In the genomic region with DNA sequence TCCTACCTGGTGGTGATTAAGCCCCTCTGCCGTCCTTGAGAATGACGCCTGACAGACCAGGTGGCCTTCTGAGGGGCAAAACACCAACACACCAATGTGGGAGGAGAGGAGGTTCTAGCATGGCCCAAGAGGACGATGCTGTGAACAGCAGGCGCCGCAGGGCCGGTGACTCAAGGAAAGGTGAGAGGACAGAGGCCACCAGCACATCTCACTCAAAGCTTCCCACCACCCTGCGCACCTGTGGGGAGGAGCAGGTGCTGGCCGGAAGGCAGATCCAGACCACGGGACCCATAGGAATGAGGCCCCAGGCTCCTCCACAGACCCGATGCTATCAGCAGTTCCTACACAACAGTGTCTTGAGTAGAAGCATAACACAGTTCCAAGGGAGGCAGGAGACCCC, we compare ENCODE assay signal across 12 mouse cellular contexts. TPM values are rescaled to one million over a fixed set of nuclear protein-coding genes. Genes with fewer than 3 reads are reported as not detected.
DNase-seq lines count a peak whose midpoint lies in the region; ATAC-seq and TF ChIP-seq lines count a peak whose summit lies in the region.
"Had no signal": no experiment of that assay in that cellular context is flagged by ENCODE, and none has a peak within 500 bp of the region (broad histone marks: within the 10 kb centered on the region; RNA-seq: fewer than 3 reads in every experiment).

No protein-coding gene starts in this region.

- no peaks in the 10 kb centered on the region for H3K36me3 ChIP-seq in heart, embryonic 11.5 days (ENCODE audit: control insufficient read depth, insufficient read depth, low read length)
- no peaks in the 10 kb centered on the region for H3K36me3 ChIP-seq in E14TG2a.4 (ENCODE audit: insufficient read depth, low read length)
- H3K36me3 ChIP-seq in forebrain, embryonic 11.5 days (ENCODE audit: control insufficient read depth, insufficient read depth, low read length): no peaks in the 10 kb centered on the region
- H3K36me3 ChIP-seq in limb, embryonic 13.5 days: no peaks in the 10 kb centered on the region

- H3K27ac ChIP-seq in heart, embryonic 11.5 days (ENCODE audit: low read depth, low read length): no peak overlapping the region
- H3K27ac ChIP-seq in forebrain, embryonic 11.5 days (ENCODE audit: low read depth, low read length): no peak overlapping the region
- no peak overlapping the region for H3K27ac ChIP-seq in limb, embryonic 13.5 days

- H3K9ac ChIP-seq in heart, embryonic 11.5 days (ENCODE audit: low read depth, low read length): no peak overlapping the region
- peak overlapping the region; percentile 98 for H3K9ac ChIP-seq in forebrain, embryonic 11.5 days (ENCODE audit: low read length)
- peak overlapping the region; percentile 87; the same call in 1 of the 2 replicates for H3K9ac ChIP-seq in limb, embryonic 13.5 days

- ATAC-seq in heart, embryonic 11.5 days (replicated peaks; ENCODE audit: insufficient number of reproducible peaks, low FRiP score, low TSS enrichment): no peak
- ATAC-seq in forebrain, embryonic 11.5 days (replicated peaks; ENCODE audit: low FRiP score): no peak
- ATAC-seq in limb, embryonic 13.5 days (ENCODE audit: low FRiP score, low read depth): no peak

- H3K4me3 ChIP-seq in heart, embryonic 11.5 days (ENCODE audit: low read depth, low read length): peak overlapping the region; percentile 69; the same call in 1 of the 2 replicates
- H3K4me3 ChIP-seq in E14TG2a.4 (replicated peaks; ENCODE audit: low read length): peak overlapping the region; percentile 90
- H3K4me3 ChIP-seq in forebrain, embryonic 11.5 days (ENCODE audit: low read depth, low read length): peak overlapping the region; percentile 91
- H3K4me3 ChIP-seq in limb, embryonic 13.5 days: peak overlapping the region; percentile 83

- TF ChIP-seq CTCF in E14TG2a.4 (conservative IDR thresholded peaks at IDR 0.05; ENCODE audit: low read length): no peak

- 36% methylated on average over 10 of the region's 10 CpGs for WGBS in heart, embryonic 11.5 days (ENCODE audit: insufficient replicate concordance)
- 43% methylated on average over 10 of the region's 10 CpGs for WGBS in forebrain, embryonic 11.5 days
- 35% methylated on average over 10 of the region's 10 CpGs for WGBS in limb, embryonic 13.5 days

- peaks cover 9% of the 10 kb centered on the region; the same call in 1 of the 2 replicates for H3K27me3 ChIP-seq in heart, embryonic 11.5 days (ENCODE audit: control insufficient read depth, insufficient read depth, low read length)
- peaks cover 62% of the 10 kb centered on the region for H3K27me3 ChIP-seq in E14TG2a.4 (ENCODE audit: insufficient read depth, low read length)
- H3K27me3 ChIP-seq in forebrain, embryonic 11.5 days (ENCODE audit: control insufficient read depth, insufficient read depth, low read length): no peaks in the 10 kb centered on the region; the same call in 1 of the 2 replicates
- no peaks in the 10 kb centered on the region for H3K27me3 ChIP-seq in limb, embryonic 13.5 days

- peak overlapping the region; percentile 95 for H3K4me2 ChIP-seq in heart, embryonic 11.5 days
- peak overlapping the region; percentile 64 for H3K4me2 ChIP-seq in forebrain, embryonic 11.5 days (ENCODE audit: low read depth, low read length, severe bottlenecking)
- peak overlapping the region; percentile 93 for H3K4me2 ChIP-seq in limb, embryonic 13.5 days (replicated peaks)

- H3K4me1 ChIP-seq in heart, embryonic 11.5 days (ENCODE audit: control insufficient read depth, insufficient read depth, low read length): peaks cover 12% of the 10 kb centered on the region
- H3K4me1 ChIP-seq in E14TG2a.4 (replicated peaks; ENCODE audit: low read depth, low read length): peaks cover 58% of the 10 kb centered on the region
- H3K4me1 ChIP-seq in forebrain, embryonic 11.5 days (replicated peaks; ENCODE audit: control insufficient read depth, insufficient read depth, low read length): peaks cover 10% of the 10 kb centered on the region
- H3K4me1 ChIP-seq in limb, embryonic 13.5 days: peaks cover 37% of the 10 kb centered on the region

- intact Hi-C loops in heart, postnatal 10 days (cut with DNase I): no loop called here

- DNase-seq in heart, postnatal 10 days: no peak
- no peak for DNase-seq in forebrain, embryonic 11.5 days (ENCODE audit: low spot score)
- no peak for DNase-seq in frontal cortex, postnatal 36 days (ENCODE audit: low spot score in 2 of 2)
- DNase-seq in frontal cortex, postnatal 14 days (ENCODE audit: low spot score in 2 of 2): no peak
- no peak for DNase-seq in spleen, postnatal 4 days (ENCODE audit: low spot score in 2 of 2)
- DNase-seq: adrenal gland, adult 2 months; kidney, adult 11 months; lung, postnatal 10 days; right cerebral cortex, postnatal 25 days had no signal

- no peaks in the 10 kb centered on the region for H3K9me3 ChIP-seq in heart, embryonic 11.5 days (replicated peaks; ENCODE audit: control insufficient read depth, low read length)
- H3K9me3 ChIP-seq in E14TG2a.4 (ENCODE audit: low read length): no peaks in the 10 kb centered on the region
- no peaks in the 10 kb centered on the region for H3K9me3 ChIP-seq in forebrain, embryonic 11.5 days (ENCODE audit: control insufficient read depth, low read length)
- H3K9me3 ChIP-seq in limb, embryonic 13.5 days: no peaks in the 10 kb centered on the region

RNA-seq across cellular contexts. Expression of gene Nkain1, which starts 1.4 kb away (rescaled TPM):
- polyA plus RNA-seq in heart, embryonic 11.5 days (2014; fragmentation: Nextera tagmentation; extraction: Ambion mirVana): 1.5 and 1.9 TPM in 2 replicates
- 1 to 10 TPM; 6.3 to 7.7 TPM for total RNA-seq in heart, postnatal 10 days (2021)
- polyA plus RNA-seq in forebrain, embryonic 11.5 days (2014; fragmentation: Nextera tagmentation; extraction: Ambion mirVana): 12.5 and 18.5 TPM in 2 replicates
- 2.6 and 3.0 TPM in 2 replicates for polyA plus RNA-seq in limb, embryonic 13.5 days (2015; fragmentation: Nextera tagmentation; extraction: Ambion mirVana)
